Mouse (Mus musculus): ENCODE data around the gene Slc39a5. TPM values are rescaled to one million over a fixed set of nuclear protein-coding genes. Genes with fewer than 3 reads are reported as not detected.

The Slc39a5 gene
- polyA plus RNA-seq, 1 experiment, result 114 TPM

DNA sequence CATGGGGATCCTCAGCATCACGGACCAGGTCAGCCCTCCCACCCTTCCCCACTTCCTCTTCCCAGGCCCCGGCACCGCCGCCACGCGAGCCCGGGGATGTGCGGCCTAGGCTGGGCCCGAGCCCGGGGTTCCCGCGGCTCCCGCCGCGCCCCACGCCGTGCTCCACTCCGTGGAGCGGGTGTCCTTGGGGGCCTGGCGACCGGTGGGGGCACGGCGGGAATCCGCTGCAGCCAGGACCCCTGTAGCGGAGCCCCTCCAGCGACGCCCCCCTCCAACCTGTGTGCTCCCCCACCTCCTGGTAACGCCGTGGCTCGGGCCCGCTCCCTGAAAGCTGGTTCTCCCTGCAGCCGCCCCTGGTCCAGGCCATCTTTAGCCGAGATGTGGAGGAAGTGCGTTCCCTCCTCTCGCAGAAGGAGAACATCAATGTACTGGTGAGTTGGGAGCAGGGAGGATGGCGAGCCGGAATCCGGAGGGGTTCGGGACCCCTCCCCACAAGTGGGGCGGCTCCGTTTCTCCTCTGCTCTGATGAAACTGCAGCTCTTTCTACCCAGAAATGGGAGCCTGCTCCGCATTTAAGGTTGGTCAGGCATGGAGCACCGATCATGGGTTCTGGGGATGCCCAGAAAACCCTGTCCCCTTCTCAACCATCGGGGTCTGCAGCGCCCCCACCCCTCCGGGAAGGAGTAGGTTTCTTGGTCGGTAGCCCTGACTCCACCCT, 23.6 kb downstream of the Slc39a5 start:
- TF ChIP-seq POLR2A (IDR thresholded peaks at IDR 0.05; ENCODE audit: low read depth, low read length) (no peak), CTCF (conservative IDR thresholded peaks at IDR 0.05; ENCODE audit: insufficient read depth, insufficient read length, low read depth, low read length) (no peak)
- H3K27ac ChIP-seq (ENCODE audit: insufficient read depth, low read depth, low read length), result 0 out of 2 replicates have a peak overlapping the region, but pooled peaks have one; percentile 26
- WGBS, result under 1% methylated on average over 47 of the region's 47 CpGs
- no peak for DNase-seq
- H3K4me3 ChIP-seq (ENCODE audit: insufficient read depth, low read depth, low read length), result peak overlapping the region; percentile 90
- peaks cover 12% of the 10 kb centered on the region for H3K4me1 ChIP-seq (ENCODE audit: control insufficient read depth, insufficient read depth, low read length)
- H3K27me3 ChIP-seq (replicated peaks; ENCODE audit: control insufficient read depth, insufficient read depth, low read length), result no peaks in the 10 kb centered on the region
- peaks cover 2% of the 10 kb centered on the region; the same call in 1 of the 2 replicates for H3K36me3 ChIP-seq (ENCODE audit: control insufficient read depth, insufficient read depth, low read length)

DNA sequence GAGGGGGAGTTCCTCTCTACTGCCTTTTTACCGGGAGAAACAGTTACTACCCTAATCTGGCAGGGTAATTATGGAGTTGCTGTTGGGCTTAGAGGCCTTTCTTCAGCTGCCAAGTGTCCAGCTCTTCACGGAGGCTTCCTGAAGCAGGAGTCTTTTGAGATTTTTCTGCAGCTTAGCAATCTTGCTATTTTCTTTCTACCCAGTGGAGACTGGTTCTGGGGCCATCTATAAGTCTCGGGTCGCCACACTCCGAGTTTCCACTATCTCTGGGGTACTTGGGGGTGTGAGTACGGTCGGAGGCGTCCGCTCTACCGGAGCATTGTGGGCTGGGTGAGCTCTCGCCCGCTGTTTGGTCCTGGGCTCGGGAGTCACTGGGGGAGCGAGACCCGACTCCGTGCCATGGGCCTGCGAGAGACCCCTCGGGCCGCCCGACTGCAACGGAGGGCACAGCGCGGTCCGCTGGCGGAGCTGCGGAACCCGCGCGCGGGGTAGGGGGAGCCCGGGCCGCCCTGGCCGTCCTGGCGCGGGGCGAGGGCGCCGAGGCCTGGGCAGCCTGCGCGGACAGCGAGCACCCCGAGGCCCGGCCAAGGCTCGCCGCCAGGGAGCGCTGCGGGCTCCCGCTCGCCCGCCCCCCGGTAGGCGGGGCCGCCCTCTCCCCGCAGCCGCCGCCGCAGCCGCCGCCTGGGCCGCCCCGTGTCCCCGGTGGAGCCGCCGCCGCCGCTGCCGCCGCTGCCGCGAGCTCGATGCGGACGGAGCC, 24.4 kb downstream of the Slc39a5 start, which contains the start of gene Ankrd52:
Gene Ankrd52 (plus strand): TSS at position 661 of the 757 bp plus-strand sequence.
- H3K27me3 ChIP-seq (replicated peaks; ENCODE audit: control insufficient read depth, insufficient read depth, low read length), result no peaks in the 10 kb centered on the region
- peak within 1 kb of the TSS; percentile 90 for H3K4me3 ChIP-seq (ENCODE audit: insufficient read depth, low read depth, low read length)
- peaks cover 12% of the 10 kb centered on the region for H3K4me1 ChIP-seq (ENCODE audit: control insufficient read depth, insufficient read depth, low read length)
- TF ChIP-seq POLR2A (IDR thresholded peaks at IDR 0.05; ENCODE audit: low read depth, low read length) (peak; percentile 19), CTCF (conservative IDR thresholded peaks at IDR 0.05; ENCODE audit: insufficient read depth, insufficient read length, low read depth, low read length) (peak; percentile 49)
- peak; percentile 89 for DNase-seq
- under 1% methylated on average over 70 of the region's 73 CpGs for WGBS
- H3K27ac ChIP-seq (ENCODE audit: insufficient read depth, low read depth, low read length), result peak within 1 kb of the TSS; percentile 90
- H3K36me3 ChIP-seq (ENCODE audit: control insufficient read depth, insufficient read depth, low read length), result no peaks in the 10 kb centered on the region

DNA sequence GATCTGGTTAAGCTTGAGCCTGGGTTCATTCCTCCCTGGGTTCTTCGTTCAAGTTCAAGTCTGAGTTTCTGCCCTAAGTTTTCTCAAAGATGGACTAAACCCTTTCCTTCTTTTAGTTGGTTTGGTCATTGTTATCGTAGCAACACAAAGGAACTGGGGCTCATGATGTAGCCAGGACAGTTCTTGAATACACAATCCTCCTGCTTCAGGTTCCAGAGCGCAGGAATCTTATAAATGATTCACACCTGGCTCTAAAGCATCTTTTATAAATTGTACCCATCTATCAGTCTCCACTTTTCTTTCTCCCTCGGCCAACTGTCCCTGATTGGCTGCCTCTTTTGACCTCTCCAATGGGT, 25.0 kb downstream of the Slc39a5 start:
- Histone ChIP-seq H3K4me1 (ENCODE audit: control insufficient read depth, insufficient read depth, low read length) (peaks cover 12% of the 10 kb centered on the region), H3K27me3 (replicated peaks; ENCODE audit: control insufficient read depth, insufficient read depth, low read length) (no peaks in the 10 kb centered on the region), H3K4me3 (ENCODE audit: insufficient read depth, low read depth, low read length) (peak overlapping the region; percentile 73; the same call in 1 of the 2 replicates), H3K27ac (ENCODE audit: insufficient read depth, low read depth, low read length) (peak overlapping the region; percentile 90; the same call in 1 of the 2 replicates), H3K36me3 (ENCODE audit: control insufficient read depth, insufficient read depth, low read length) (no peaks in the 10 kb centered on the region)
- DNase-seq, result no peak
- 52% methylated on average over 4 of the region's 4 CpGs for WGBS
- TF ChIP-seq POLR2A (IDR thresholded peaks at IDR 0.05; ENCODE audit: low read depth, low read length) (no peak), CTCF (conservative IDR thresholded peaks at IDR 0.05; ENCODE audit: insufficient read depth, insufficient read length, low read depth, low read length) (no peak)

DNA sequence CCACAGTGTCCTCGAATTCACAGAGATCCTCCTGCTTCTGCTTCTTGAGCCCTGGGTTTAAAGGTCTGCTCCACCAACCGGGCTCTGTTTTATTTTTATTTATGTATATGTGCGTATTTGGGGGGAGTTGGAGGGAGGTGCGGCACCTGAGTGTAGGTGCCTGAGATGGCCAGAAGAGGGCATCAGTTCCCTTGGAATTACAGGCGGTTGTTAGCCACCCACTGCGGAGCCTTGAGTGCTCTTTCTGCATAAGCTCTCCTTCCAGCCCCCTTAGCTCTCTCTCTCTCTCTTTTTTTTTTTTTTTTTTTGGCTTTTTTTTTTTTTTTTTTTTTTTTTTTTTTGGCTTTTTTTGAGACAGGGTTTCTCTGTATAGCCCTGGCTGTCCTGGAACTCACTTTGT, 26.6 kb downstream of the Slc39a5 start:
- H3K36me3 ChIP-seq (ENCODE audit: control insufficient read depth, insufficient read depth, low read length), result no peaks in the 10 kb centered on the region
- WGBS, result 85% methylated on average over 6 of the region's 6 CpGs
- H3K4me1 ChIP-seq (ENCODE audit: control insufficient read depth, insufficient read depth, low read length), result peaks cover 16% of the 10 kb centered on the region
- TF ChIP-seq CTCF (conservative IDR thresholded peaks at IDR 0.05; ENCODE audit: insufficient read depth, insufficient read length, low read depth, low read length) (peak; percentile 46), POLR2A (IDR thresholded peaks at IDR 0.05; ENCODE audit: low read depth, low read length) (no peak)
- no peaks in the 10 kb centered on the region for H3K27me3 ChIP-seq (replicated peaks; ENCODE audit: control insufficient read depth, insufficient read depth, low read length)
- H3K4me3 ChIP-seq (ENCODE audit: insufficient read depth, low read depth, low read length), result no peak overlapping the region
- DNase-seq, result no peak
- H3K27ac ChIP-seq (ENCODE audit: insufficient read depth, low read depth, low read length), result no peak overlapping the region

DNA sequence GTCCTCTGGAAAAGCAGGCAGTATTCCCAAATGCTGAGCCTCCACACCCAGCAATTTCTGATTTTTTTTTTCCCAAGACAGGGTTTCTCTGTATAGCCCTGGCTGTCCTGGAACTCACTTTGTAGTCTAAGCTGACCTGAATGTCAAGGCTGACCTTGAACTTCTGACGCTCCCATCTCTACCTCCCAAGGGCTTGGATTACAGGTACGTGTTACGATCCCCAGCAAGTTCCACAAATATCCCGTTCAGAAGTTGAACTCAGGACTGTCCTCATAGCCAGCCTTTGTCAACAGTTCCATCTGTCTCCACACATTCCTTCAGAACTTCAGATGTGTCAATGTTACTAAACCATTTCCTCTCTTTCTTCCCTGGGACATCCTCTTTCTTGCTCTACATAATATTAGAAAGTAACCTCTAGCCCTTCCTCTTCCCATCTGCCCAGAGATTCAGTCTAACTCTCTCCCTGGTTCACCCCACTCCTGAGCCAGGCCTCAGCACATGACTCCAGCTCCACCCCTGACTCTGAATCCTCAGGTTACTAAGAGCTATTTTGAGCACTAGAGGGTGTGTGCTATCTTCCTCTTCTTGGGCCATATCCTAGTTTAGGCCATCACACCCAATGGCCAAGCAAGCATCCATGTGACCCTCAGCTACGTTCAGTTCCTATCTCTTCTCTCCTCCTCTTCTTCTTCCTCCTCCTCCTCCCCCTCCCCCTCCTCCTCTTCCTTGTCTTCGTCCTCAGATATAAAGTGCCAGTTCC, 27.9 kb downstream of the Slc39a5 start:
- TF ChIP-seq POLR2A (IDR thresholded peaks at IDR 0.05; ENCODE audit: low read depth, low read length) (no peak), CTCF (conservative IDR thresholded peaks at IDR 0.05; ENCODE audit: insufficient read depth, insufficient read length, low read depth, low read length) (no peak)
- H3K27ac ChIP-seq (ENCODE audit: insufficient read depth, low read depth, low read length), result no peak overlapping the region
- DNase-seq, result no peak
- WGBS, result 55% methylated on average over 6 of the region's 6 CpGs
- H3K4me3 ChIP-seq (ENCODE audit: insufficient read depth, low read depth, low read length), result no peak overlapping the region
- no peaks in the 10 kb centered on the region for H3K36me3 ChIP-seq (ENCODE audit: control insufficient read depth, insufficient read depth, low read length)
- no peaks in the 10 kb centered on the region for H3K27me3 ChIP-seq (replicated peaks; ENCODE audit: control insufficient read depth, insufficient read depth, low read length)
- H3K4me1 ChIP-seq (ENCODE audit: control insufficient read depth, insufficient read depth, low read length), result peaks cover 15% of the 10 kb centered on the region

DNA sequence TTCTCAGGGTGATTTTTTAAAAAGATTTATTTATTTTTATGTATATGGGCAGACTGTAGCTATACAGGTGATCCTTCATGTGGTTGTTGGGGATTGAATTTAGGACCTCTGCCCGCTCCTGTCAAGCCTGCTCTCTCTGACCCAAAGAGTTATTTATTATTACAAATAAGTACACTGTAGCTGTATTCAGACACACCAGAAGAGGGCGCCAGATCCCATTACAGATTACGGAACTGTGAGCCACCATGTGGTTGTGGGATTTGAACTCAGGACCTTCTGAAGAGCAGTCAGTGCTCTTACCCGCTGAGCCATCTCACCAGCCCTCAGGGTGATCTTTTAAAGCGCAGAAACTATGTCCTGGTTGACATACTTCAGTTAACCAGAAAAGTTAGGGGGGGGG, 28.9 kb downstream of the Slc39a5 start:
- TF ChIP-seq POLR2A (IDR thresholded peaks at IDR 0.05; ENCODE audit: low read depth, low read length), result no peak
- TF ChIP-seq CTCF (conservative IDR thresholded peaks at IDR 0.05; ENCODE audit: insufficient read depth, insufficient read length, low read depth, low read length), result peak; percentile 15; the same call in 1 of the 2 replicates
- Histone ChIP-seq H3K27ac (ENCODE audit: insufficient read depth, low read depth, low read length) (no peak overlapping the region), H3K4me1 (ENCODE audit: control insufficient read depth, insufficient read depth, low read length) (peaks cover 16% of the 10 kb centered on the region), H3K36me3 (ENCODE audit: control insufficient read depth, insufficient read depth, low read length) (no peaks in the 10 kb centered on the region), H3K27me3 (replicated peaks; ENCODE audit: control insufficient read depth, insufficient read depth, low read length) (no peaks in the 10 kb centered on the region), H3K4me3 (ENCODE audit: insufficient read depth, low read depth, low read length) (no peak overlapping the region)
- no peak for DNase-seq
- 76% methylated on average over 5 of the region's 5 CpGs for WGBS
